Mouse (Mus musculus): ENCODE results near the gene Atp5b.
"Not testable (repeated sequence)": the region's sequence is repeated elsewhere in the genome, so short reads cannot be mapped to it uniquely, and the experiment has no call there.

The Atp5b gene

GRCm38 (mm10) chr10:128070432-128070831 lies 12.6 kb upstream of the Atp5b start:
- not testable (repeated sequence) for DNase-seq

DNA sequence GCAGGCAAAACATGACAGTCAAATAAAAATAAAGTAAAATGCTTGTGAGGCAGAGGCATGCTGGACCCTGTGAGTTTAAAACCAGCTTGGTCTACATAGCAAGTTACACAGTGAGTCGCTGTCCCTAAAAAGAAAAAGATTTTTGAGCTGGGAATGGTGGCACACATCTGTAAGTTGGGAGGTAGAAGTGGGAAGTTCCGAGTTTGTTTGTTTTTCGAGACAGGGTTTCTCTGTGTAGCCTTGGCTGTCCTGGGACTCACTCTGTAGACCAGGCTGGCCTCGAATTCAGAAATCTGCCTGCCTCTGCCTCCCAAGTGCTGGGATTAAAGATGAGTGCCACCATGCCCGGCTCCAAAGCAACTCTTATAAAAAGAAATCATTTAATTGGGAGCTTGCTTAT lies 4.8 kb upstream of the Atp5b start:
- DNase-seq: not testable (repeated sequence)

DNA sequence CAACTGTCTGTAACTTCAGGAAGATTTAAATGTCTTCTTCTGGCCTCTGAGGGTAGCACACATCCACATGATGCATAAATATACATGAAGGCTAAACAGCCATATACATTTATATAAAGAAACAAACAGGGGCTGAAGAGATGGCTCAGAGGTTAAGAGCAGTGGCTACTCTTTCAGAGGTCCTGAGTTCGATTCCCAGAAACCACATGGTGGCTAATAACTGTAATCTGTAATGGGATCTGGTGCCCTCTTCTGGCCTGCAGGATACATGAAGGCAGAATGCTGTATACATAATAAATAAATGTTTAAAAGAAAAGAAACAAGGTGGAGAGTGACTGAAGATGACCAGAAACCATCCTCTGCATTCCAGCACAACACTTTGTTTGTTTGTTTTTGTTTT lies 2.6 kb upstream of the Atp5b start:
- DNase-seq: peak in 1 of 2 experiments; percentile 45

- peak; percentile 33 to 35 for DNase-seq
These were observed 1.1 kb upstream of the Atp5b start for GRCm38 (mm10) chr10:128081807-128082476.

GRCm38 (mm10) chr10:128082477-128082808 lies 630 bp upstream of the Atp5b start:
- no peak for DNase-seq

- peak; percentile 43 to 61 for DNase-seq
These were observed 615 bp downstream of the Atp5b start for GRCm38 (mm10) chr10:128083688-128084087.

- DNase-seq: no peak
These were observed 1.1 kb downstream of the Atp5b start for GRCm38 (mm10) chr10:128084160-128084559.

DNA sequence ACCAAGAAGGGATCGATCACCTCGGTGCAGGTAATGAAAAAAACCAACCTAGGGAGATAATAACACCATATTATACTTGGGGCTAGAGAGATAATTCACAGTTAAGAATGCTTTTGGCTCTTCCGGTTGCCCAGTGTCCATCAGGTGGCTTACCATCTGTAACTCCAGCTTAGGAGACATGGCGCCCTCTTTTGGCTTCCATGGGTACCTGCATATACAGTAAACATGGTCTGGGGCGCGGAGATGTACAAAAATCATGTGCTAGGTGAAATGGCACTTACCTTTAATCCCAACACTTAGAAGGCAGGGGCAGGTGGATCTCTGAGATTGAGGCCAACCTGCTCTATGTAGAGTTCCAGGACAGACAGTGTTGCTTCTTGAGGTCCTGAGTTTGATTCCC lies 3.3 kb downstream of the Atp5b start:
- DNase-seq: peak; percentile 32 to 43

- peak; percentile 53 to 55 for DNase-seq
These were observed 4.1 kb downstream of the Atp5b start for GRCm38 (mm10) chr10:128087216-128087615.

DNA sequence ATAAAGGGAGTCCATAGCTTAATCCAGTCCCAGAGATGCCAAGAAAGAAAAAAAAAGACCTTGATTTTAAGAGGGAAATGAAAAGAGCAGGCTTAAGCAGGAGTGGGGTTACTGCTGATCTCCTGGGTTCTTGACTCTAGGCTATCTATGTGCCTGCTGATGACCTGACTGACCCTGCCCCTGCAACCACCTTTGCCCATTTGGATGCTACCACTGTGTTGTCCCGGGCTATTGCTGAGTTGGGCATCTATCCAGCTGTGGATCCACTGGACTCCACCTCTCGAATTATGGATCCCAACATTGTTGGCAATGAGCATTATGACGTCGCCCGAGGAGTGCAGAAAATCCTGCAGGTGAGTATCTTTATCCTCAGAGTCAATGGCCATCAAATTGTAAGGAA lies 5.1 kb downstream of the Atp5b start:
- no peak for DNase-seq

- no peak for DNase-seq
These were observed 6.8 kb downstream of the Atp5b start for GRCm38 (mm10) chr10:128089842-128090241.

DNA sequence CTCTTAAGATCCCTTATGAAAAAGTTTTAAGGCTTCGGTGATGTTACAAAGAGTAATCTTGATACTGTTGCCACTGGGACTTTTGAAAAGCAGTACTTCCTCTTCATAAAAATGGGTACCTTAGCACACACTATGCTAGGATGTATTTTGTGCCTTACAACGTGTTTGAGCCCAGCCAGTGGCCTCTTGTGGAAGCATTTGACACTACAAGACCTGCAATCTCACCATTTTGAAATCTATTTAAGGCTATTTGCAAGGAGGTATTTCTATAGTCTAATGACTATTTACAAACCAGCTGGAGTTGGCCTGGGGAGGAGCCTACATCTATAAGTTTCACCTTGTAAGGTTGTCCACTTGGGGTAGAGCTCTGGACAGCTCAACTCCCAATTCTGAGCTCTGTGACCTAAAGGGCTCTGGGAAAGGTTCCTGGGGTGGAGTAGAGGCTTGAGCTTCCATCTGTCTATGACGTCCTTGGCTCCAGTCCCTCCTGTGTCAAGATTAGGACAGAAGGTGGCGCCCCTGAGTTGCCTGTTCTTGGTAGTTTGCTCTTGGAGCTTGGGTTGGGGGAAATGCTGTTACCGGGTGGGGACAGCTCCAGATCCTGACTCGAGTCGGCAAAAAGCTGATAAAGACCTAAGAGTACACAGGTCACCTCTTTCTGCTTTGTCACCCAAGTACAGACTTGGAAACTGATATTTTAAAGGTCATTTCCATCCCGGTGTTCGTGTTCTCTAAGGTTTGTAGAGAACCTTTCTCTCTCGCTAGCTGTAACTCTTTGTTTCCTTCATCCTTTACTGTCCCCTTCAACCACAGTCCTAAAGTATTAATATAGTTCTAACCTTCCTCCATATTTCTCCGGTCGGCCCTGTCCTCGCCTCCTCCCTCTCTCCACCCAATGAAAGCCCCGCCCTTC lies 7.8 kb downstream of the Atp5b start:
- peak; percentile 90 to 91 for DNase-seq

GRCm38 (mm10) chr10:128091564-128092505 lies 8.8 kb downstream of the Atp5b start, which contains the start of gene Baz2a:
Gene Baz2a (plus strand): TSS chr10:128091577.
- DNase-seq: peak; percentile 58 to 61

- peak; percentile 79 to 81 for DNase-seq
These were observed 9.7 kb downstream of the Atp5b start for GRCm38 (mm10) chr10:128092506-128093495.

DNA sequence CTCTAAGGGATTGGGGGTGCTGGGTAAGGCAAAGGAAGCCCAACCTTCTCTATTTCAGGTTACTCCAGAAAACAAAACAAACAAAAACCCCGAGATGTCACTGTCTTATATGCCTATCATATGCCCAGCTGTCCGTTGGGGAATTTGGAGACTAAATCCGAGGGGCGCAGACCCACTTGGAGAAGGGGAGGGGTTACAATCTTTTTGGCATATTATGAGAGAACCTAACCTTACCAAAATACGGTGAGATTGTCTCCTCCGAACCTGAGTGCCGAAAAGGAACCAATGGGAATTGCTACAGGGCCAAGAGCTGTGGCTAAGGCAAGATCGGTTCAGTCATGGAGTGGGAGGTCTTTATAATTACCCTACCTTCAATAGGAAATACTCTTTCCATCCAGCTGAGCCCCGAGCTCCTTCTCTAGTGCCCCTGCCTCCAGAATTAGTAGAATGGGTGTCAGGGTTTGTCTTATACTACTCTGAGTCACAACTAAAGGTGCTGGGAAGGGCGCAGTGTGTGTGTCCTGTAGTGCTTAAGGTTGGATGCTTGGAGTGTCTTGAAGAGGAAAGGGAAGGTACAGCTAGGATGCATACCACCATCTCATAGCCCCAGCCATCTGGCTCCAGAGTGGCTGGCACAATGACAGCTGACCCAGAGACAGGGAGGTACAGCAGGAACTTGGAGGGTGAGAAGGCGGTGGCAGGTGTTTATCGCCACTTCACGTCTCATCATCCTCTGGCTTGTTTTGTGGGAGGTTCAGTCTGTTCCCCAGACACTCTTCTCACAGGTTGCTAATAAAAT lies 10.6 kb downstream of the Atp5b start:
- DNase-seq: peak; percentile 58 to 59

- DNase-seq: peak; percentile 75 to 82
These were observed 11.4 kb downstream of the Atp5b start for GRCm38 (mm10) chr10:128094340-128094968.

- DNase-seq: no peak
These were observed 12.0 kb downstream of the Atp5b start for GRCm38 (mm10) chr10:128095003-128095636.

- DNase-seq: no peak
These were observed 13.2 kb downstream of the Atp5b start for GRCm38 (mm10) chr10:128096313-128096692.

GRCm38 (mm10) chr10:128096693-128097586 lies 13.9 kb downstream of the Atp5b start:
- DNase-seq: peak; percentile 86 to 91

Measured in cerebellum, adult 18-20 months (tissue).